Mouse (Mus musculus) spleen, embryonic (tissue): Measurements from ENCODE around the gene Fndc7.

Source experiments
- CTCF ChIA-PET: fragments of 350-600 bp; sonication (Branson Sonifier 250); formaldehyde crosslinking; loops from one replicate; lab custom pipeline; 2022; lab: Charles Lee

The Fndc7 gene

DNA sequence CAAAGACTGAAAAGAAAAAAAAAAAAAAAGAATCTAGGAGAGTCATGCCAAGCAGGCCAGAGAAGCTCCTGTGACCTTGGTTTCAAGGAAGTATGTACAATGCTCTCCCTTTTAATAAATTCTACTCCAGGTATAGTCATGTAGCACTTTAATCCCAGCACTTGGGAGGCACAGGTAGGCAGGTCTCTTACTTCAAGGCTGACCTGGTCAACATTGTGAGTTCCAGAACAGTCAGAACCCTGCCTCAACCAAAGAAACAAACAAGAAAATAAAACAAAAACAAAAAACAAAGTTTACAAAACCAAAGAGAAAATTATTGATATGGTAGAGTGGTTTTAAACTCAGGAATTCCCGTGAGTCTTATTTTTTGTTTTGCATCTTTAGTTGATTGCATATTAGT, at the start of gene Fndc7:
Gene Fndc7 (minus strand): TSS at position 101 of the 400 bp plus-strand sequence.
- CTCF ChIA-PET, result interaction anchor here (0.5 to 0.6 kb wide), 2 partner anchors 8 to 72 kb away, joined by 4 to 11 read pairs; no protein-coding TSS in a partner anchor

DNA sequence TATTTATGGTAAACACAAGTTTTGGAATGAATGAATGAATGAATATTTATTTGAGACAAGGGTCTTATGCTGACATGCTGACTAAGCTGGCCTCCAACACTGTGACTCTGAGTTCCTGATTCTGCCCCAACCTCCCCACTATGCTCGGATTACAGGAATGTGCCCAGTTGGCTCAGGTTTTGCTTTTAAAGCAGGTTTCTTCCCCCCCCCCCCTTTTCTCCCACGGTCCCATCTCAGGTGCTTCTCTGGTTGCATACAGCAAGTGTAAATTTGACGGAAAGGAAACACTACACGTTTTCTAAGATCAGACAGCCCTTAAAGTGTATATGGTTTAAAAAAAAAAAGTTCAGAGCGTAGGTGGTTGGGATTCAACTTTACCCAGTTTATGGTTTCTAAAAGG, 49.8 kb upstream of the Fndc7 start, which contains the start of gene Henmt1:
Gene Henmt1 (plus strand): TSS at position 301 of the 400 bp plus-strand sequence.
- CTCF ChIA-PET, result interaction anchor here (0.7 kb wide), 1 partner anchor 15 kb away, joined by 5 read pairs; no protein-coding TSS in a partner anchor

DNA sequence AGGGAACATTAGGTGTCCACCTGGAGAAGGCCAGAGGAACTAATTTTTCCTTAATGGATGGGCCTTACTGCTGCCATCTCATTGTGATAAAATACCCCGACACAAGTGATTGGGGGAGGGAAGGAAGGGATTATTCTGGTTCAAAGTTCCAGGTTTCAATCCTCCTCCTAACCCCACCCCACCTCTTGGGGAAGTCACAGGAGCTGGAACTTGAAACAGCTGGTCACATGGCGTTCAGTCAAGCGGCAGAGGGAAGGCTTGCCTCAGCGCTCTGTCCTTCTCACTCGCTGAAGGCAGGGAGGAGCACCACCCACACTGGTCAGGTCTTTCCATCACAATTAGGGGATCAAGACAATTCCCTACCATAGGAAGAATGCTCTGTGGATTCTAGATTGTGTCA, 48.9 kb upstream of the Fndc7 start:
- CTCF ChIA-PET, result interaction anchor here (0.7 kb wide), 1 partner anchor 169 kb away, joined by 3 read pairs; no protein-coding TSS in a partner anchor

DNA sequence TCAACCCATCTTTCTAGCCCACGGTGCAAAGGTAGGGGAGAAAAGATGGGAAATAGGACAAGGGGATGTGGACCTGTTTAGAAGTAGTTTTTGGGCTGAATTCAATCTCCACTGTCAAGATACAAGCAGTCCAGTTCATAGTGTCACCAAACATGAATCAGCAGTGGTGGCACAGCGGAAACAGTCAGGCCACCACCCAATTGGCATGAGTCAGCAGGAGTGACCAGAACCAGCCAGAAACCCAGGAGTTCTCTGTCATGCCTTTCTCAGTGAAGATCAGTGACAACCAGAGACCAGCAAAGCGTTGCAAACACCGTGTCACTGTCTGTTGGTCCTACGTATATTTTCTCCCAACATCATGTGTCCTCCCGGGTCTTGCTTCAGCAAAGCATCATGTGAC, 43.7 kb upstream of the Fndc7 start:
- CTCF ChIA-PET, result no interaction called here

DNA sequence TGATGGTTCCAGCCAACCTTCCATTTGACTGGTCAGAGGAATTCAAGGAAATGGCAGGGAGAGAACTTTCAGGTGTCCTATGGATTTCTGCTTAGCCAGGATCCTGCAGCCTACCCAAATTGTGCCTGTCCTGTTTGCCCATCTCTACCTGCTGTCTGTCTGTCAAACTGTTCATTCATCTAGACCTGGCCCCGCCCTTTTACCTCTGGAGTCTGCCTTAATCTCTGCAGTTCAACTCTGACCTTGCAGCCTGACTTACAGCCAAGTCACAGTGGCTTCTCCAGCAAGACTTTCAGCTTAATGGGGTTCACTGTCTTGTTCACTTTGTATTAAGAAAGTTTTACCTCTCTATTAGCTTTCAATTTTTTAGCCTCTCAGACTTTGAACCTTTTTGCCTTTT, 36.5 kb upstream of the Fndc7 start:
- CTCF ChIA-PET, result no interaction called here

DNA sequence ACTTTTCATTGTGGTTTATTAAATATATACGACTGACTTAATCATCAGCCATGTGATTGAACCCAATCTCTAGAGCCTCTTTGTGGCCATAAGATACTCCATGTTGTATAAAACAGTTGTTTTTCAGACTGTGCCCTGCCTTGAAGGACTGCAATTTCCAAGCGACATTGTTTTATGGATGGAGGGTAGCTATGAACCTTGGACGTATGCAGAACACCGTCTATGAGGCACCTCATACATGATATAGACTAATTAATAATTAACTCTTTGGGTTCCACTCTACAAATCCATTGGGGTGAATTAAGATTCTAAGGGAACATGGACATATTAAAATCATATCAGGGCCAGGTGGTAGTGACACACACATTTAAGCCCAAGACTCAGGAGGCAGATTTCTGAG, 35.9 kb upstream of the Fndc7 start:
- CTCF ChIA-PET, result no interaction called here

DNA sequence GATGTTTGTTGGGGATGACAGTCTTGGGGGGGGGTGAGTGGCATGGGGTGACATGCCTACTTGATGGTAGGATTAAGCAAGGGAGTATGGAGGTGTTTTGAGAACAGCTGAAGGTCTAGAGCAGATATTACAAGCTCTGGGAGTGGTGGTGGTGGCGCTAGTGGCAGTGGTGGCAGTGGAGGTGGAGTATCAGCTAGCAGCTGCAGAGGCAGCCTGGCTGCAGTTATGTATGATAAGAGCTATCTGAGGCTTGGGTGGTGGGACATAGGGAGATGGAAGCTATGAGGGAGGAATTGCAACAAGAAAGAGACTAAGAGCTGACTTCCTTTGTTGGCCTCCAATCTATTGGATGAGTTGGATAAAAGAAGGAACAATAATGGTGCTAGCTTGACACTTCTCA, 32.0 kb upstream of the Fndc7 start:
- CTCF ChIA-PET, result no interaction called here

DNA sequence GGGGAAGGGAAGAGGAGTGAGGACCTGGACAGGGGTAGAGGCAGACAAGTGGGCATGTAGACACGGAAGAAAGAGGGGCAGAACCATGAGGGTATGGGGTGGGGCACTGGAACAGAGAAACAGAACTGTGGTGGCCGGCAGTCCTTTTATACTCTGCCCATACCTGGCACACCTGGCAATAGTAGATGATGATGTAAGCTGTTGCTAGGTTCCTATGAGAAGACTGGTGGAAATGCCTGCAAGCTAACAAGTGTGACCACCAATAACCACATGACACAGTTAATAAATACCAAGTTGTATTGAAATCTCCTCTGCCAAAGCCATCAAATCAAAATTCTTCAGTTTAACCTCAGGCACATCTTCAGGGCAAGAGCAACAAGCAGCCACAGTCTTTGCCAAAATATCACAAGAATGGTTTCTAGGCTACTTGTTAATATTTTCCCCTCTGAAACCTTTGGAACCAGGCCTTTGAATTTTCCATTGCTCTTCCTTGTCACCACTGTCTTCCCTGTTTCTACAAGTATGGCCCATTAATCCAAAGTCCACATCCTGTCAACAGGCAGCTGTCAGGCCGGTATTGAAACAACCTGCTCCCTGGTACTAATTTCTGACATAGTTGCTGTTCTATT, 30.7 kb upstream of the Fndc7 start:
- CTCF ChIA-PET, result no interaction called here

DNA sequence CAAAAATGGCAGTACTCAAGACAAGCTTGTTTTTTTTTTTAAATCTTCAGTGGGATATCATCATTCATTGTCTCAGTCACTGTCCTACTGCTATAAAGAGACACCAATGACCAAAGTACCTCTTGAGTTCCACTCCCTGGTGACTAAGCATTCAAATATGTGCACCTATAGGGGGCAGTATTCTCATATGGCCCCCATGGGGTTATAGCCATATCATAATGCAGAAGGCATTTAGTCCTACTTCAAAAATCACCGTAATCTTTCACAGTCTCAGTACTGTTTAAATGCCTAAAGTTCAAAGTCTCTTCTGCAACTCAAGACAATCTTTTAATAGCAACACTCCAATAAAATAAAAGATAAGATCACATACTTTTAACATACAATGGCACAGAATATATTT, 29.0 kb upstream of the Fndc7 start:
- CTCF ChIA-PET, result no interaction called here

DNA sequence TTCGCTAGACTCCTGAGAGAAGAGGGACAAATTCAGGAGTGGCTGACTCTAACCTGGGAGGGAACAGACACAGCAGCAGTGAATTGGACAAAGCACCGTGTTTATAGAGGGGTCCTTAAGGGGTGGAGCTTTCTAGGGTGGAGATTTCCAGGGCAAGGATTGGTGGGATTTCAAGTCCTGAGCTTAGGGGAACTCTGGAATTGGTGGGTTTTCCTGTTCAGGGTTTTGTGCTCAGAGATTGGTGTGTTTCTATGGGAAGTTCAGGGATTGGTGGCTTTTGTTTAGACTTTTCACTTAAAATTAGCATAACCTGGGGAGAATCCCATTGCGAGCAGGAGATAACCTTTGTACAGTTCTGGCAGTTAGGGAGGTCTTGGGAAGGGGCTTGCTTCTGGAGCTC, 28.2 kb upstream of the Fndc7 start:
- CTCF ChIA-PET, result no interaction called here

DNA sequence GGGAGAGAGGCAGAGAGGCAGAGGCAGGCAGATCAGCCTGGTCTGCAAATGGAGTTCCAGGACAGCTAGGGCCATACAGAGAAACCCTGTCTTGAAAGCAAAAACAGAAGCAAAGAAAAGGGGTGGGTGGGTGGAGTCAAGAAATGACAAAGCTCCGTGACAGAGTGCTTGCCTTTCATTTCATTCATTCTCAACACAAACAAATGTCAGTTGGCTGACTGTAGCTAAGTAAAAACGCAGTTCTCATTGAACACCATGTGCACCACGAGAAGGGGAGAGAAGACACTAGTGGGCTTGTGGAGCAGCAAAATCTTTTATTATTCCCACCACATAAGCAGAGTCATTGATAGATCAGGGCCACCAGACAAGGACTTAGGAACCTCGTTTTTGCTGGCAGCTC, 27.0 kb upstream of the Fndc7 start:
- CTCF ChIA-PET, result no interaction called here

DNA sequence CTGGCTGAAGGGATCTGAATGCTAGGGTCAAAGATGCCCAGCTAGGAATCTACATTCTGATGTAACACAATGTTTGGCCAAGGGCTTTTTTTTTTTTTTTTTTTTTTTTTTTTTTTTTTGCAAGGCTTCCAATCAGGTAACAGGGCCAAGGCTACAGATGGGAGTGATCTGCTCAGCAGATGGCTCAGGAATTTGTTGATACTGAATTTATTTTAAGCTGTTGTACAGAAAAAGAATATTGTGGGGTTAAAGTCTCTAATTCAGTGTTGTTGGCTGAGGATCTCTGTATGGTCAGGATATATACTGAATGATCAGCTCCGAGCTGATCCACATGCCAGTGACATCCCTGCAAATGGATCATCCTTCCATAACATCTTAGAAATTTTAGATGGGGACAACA, 26.2 kb upstream of the Fndc7 start:
- CTCF ChIA-PET, result interaction anchor here (0.7 kb wide), 1 partner anchor 276 kb away, joined by 5 read pairs; no protein-coding TSS in a partner anchor

DNA sequence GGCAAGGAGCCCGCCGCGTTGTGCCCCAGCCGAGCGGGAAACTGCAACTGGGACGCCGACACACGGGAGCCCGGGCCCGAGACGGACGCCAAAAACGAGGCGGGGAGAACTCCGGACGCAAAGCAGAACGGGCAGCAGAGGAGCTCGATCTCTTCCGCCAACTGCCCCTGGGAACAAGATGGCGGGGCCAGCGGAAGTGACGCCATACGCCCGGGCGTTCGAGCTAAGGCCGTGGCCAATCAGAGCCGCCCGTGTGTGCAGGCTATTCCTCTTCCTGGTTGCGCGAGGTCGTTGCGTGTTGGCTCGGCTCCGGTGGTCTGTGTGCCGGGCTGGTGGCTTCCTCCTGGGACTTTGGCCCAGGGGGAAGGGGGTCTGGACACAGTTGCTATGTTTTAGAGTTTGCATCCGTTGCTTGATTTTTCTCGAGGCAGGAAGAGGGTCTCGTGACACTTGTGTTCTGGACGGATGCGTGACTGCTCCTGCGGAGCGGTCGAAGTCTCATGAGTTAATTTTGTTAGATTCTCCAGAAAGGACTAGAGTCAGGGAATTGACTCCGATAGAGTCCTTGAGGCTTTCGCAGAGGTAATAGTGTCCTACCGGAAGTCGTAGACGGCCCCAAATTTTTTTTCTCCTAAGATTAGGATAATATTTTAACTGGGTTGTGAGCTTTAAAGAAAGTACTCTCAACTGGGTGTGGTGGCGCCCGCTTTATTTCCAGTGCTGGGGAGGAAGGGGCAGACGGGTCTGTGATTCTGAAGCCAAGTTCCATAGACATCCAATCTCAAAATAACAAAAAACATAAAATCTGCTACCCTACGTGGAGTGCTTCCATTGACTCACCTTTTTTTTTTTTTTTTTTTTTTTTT, 22.0 kb upstream of the Fndc7 start, which contains the start of gene Prpf38b:
Gene Prpf38b (minus strand): TSS at position 180 of the 866 bp plus-strand sequence.
- CTCF ChIA-PET, result interaction anchor here (0.6 to 1.2 kb wide), 5 partner anchors 55 to 591 kb away, joined by 3 to 7 read pairs (median 4); no protein-coding TSS in a partner anchor

DNA sequence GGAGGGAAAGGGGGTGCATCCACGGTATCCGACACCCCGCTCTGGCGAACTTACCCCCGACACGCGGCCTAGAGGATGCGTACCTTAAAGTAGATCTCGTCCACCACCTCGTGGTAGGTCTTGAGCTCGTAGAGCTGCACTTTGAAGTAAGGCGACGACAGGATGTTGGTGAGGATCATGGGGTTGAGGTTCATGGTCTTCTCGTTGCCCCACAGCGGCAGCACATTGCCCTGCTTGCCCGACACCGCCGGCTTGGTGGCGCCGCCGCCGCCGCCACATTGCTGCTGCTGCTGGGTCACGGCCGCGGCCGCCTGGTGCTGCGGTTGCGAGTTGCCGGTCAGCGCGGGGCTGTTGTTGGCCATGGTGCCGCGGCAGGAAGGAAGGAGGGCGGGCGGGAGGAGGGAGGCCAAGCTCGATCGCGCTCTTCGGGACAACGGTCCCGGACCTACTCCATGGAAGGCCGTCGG, 21.3 kb upstream of the Fndc7 start:
- CTCF ChIA-PET, result interaction anchor here (0.6 to 1.3 kb wide), 5 partner anchors 17 to 528 kb away, joined by 3 to 8 read pairs (median 4); partner anchors contain the start of gene Stxbp3

DNA sequence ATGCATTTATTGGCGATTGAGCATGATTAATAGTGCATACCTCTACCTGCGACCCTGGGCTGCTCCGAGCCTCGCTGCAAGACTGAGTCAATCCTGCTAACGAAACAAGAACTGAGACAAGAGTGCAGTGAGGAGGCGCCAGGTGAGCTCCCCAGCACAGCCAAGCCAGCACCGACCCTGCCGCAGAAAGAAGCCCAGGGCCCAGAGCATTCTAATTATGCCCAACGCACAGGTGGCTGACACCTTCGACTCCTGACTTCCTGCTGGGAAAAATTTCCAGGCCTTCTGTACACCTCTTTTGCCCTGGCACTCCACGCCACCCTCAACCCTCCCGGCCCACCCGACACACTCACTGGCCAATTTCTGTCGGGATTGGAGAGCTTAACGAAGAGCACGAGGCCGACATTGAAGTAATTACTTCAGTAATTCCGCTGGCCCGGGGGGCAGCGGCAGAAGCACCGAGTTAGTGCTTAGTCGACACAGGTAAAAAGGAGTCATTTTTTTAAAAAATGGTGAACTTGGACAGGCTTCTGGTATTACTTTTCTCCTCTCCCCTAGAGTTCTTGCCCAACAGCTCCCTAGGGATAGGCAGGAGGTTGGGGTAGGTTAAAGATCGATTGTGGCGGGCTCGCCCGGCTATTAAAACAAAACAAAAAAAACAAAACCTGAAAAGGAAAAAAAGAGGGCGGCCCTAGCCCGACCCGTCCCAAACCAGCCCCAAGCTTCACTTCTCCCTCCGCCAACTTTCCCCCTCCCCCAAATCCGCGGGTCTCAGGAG, 20.7 kb upstream of the Fndc7 start:
- CTCF ChIA-PET, result interaction anchor here (0.6 to 1.3 kb wide), 4 partner anchors 16 to 527 kb away, joined by 4 to 8 read pairs (median 4); partner anchors contain the start of gene Stxbp3

DNA sequence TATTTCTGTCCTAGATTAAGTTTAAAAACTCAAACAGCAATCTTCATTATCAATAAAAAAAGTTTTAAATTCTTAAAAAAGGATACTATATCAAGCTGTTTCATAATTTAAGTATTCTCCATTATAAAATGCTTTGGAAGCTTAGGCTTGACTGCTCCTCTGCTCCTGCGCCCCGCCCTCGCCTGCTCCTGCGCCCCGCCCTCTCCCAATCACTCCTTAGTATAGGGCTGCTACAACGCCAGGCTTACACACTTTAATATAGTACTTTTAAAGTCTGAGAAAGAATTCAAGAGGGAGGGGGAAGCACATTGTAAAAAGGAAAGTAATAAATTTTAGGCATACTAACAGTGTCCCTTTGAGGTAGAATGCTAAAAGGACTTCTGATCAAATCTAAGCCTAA, 13.1 kb upstream of the Fndc7 start:
- CTCF ChIA-PET, result interaction anchor here (0.6 kb wide), 1 partner anchor 1936 kb away, joined by 4 read pairs; no protein-coding TSS in a partner anchor

DNA sequence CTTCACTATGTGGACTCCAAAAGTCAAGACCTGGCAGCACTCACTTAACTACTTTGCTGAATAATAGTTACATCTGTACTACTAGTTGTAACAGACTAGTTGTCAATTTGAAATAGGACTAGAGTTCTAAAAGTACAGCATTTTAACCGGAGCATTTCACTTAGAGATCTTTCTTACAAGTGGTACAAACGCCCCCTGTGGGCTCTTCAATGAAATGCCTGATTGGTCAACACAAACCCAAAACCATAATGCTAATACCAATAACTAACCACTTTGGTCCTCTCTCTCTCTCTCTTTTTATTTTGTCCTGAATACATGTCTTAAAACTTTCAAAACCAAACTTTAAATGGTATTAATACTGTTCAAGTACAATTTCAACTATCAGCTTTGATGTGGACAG, 12.2 kb upstream of the Fndc7 start:
- CTCF ChIA-PET, result no interaction called here

DNA sequence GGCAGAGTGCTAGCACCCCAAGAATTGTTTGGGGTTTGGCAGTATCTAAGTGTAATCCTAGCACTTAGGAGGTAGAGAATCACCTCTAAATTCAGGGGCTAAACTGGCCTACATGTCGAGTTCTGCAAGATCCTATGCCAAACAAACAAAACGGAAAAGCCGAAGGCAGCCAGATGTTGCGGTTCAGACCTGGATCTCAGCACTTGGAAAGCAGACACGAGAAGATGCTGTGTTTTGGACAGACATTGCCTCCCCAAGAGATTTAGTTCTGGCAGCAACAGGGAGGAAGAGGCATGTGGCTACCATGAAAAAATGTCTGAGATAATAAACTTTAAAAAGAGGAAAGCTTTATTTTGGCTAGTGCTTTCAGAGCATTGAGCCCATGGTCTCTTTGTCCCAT, 10.9 kb upstream of the Fndc7 start:
- CTCF ChIA-PET, result interaction anchor here (1.0 kb wide), 1 partner anchor 8 kb away, joined by 4 read pairs; no protein-coding TSS in a partner anchor

DNA sequence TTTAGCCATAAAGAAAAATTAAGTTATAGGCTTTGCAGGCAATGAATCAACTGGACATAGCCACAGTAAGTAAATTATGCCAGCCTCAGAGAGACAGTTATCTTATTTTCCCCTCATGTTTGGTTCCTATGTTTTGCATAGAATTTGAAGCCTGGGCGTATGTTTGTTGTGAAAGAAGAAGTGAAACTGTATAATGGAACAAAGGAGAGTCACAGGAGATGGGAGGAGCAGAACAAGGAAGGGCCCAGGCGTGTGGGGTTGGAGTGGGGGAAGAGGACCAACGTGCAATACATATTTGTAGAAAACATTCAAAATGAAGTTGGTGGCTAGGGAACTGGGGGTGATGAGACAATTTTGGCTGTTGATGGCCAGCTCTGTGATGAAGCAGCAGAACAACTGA, 10.3 kb upstream of the Fndc7 start:
- CTCF ChIA-PET, result interaction anchor here (1.0 kb wide), 1 partner anchor 9 kb away, joined by 4 read pairs; no protein-coding TSS in a partner anchor

DNA sequence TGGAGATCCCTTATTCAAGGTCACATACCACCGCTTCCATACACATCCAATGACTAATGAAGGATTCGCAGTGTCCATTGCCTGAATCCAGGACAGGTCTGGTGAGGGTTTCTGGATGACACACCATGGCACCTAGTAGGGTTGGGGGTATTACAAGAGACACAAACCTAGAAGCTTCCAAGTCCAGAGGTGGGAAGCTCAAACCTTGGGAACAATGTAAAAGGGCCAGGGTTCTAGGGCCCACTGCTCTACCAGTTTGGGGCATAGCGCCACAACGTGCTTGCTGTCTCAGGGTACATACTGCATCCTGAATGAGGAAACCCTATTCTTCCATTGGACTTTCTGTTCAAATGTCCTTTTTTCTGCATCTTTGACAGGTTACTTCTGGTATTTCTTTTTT, 8.8 kb upstream of the Fndc7 start:
- CTCF ChIA-PET, result interaction anchor here (1.0 kb wide), 1 partner anchor 24 kb away, joined by 3 read pairs; no protein-coding TSS in a partner anchor

DNA sequence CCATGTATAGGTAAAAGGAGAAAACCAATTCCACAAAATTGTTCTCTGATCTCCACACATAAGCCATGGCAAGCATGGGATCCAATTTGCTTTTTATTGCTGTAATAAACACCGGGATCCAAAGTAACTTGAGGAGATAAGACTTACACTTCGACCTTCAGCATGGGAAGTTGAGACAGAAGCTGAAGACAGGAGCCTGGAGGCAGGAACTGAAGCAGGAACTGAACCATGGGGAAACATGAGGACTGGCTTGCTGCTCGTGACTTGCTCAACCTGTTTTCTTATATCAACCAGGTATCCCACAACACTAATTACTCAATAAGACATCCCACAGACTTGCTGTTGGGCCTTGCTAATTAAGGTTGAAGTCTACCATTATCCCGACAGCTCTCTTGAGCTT, 3.1 kb upstream of the Fndc7 start:
- CTCF ChIA-PET, result no interaction called here
